Mouse (Mus musculus) lung, embryonic 14.5 days (tissue): ENCODE data around the gene Gcnt2. TPM values are rescaled to one million over a fixed set of nuclear protein-coding genes. Genes with fewer than 3 reads are reported as not detected.
A peak's percentile ranks its signal among the peaks of the same experiment; 100 is the strongest.

Source experiments
- ATAC-seq: fragments of 200-750 bp; cut with Nextera tagmentation; 2 replicates; pipeline ENCODE4 v1.8.0; 2017; ENCODE audit warnings: mild to moderate bottlenecking, moderate TSS enrichment, moderate library complexity; ENCODE audit not compliant: insufficient read depth
- DNase-seq: peaks from one replicate; pipeline ENCODE4 v3.0.0-alpha.2; 2015
- H3K27ac ChIP-seq: fragments of 300-500 bp; sonication (generic); 2 replicates; pipeline ENCODE4 v1.5.1; 2014; ENCODE audit warnings: low read depth, mild to moderate bottlenecking, moderate library complexity
- H3K27me3 ChIP-seq: fragments of 300-500 bp; sonication (generic); 2 replicates; pipeline ENCODE4 v1.6.1; 2014; ENCODE audit warnings: low read length, control low read depth; ENCODE audit not compliant: insufficient read depth
- H3K36me3 ChIP-seq: fragments of 300-500 bp; sonication (generic); 2 replicates; pipeline ENCODE4 v1.6.1; 2014; ENCODE audit warnings: control low read depth; ENCODE audit not compliant: insufficient read depth
- H3K4me1 ChIP-seq: fragments of 300-500 bp; sonication (generic); 2 replicates; pipeline ENCODE4 v1.6.1; 2014; ENCODE audit warnings: antibody characterized with exemption, control low read depth; ENCODE audit not compliant: insufficient read depth
- H3K4me2 ChIP-seq: fragments of 300-500 bp; sonication (generic); 2 replicates; pipeline ENCODE4 v1.6.1; 2014; ENCODE audit warnings: mild to moderate bottlenecking
- H3K4me3 ChIP-seq: fragments of 300-500 bp; sonication (generic); 2 replicates; pipeline ENCODE4 v1.5.1; 2014; ENCODE audit warnings: low read depth, low read length
- H3K9ac ChIP-seq: fragments of 300-500 bp; sonication (generic); 2 replicates; pipeline ENCODE4 v1.6.1; 2014
- H3K9me3 ChIP-seq: fragments of 300-500 bp; sonication (generic); 2 replicates; pipeline ENCODE4 v1.6.1; 2016; ENCODE audit warnings: low read depth, low read length, control low read depth
- CTCF ChIP-seq: IDR thresholded peaks from 2 replicates; pipeline ENCODE4 v1.5.1; 2016; ENCODE audit warnings: antibody characterized with exemption, low read depth
- WGBS: fragments of 180-500 bp; shearing (Covaris S2); extraction: QIAGEN DNeasy Blood & Tissue Kit; methylation state at CpG from one replicate; pipeline ENCODE4 v1.1.7; 2014; 5-methylcytosine and 5-hydroxymethylcytosine counted together
- polyA plus RNA-seq: library from polyadenylated mRNA; unstranded; fragments of >200 nt; fragmentation: Nextera tagmentation; extraction: Ambion mirVana; gene quantifications from 2 replicates; pipeline ENCODE4 v1.2.1, GENCODE M21; 2014

Gcnt2 gene
- polyA plus RNA-seq, 1 experiment from 2014 or later, result 2.5 TPM

DNA sequence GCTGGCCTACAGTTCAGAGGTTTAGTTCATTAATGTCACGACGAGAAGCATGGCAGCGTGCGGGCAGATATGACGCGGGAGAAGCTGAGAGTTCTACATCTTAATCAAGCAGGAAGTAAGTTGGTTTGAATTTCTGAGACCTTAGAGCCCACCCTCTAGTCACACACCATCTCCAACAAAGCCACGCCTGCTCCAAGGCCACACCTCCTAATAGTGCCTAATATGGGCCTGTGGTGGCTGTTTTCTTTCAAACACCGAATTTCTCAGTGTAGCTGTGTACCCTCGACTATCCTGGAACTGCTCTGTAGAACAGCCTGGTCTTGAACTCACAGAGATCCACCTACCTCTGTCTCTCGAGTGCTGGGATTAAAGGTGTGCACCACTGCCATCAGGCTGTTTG, 108.1 kb downstream of the Gcnt2 start:
- Histone ChIP-seq H3K36me3 (no peaks in the 10 kb centered on the region), H3K9me3 (no peaks in the 10 kb centered on the region), H3K27me3 (no peaks in the 10 kb centered on the region), H3K4me3 (no peak overlapping the region), H3K9ac (no peak overlapping the region), H3K27ac (no peak overlapping the region), H3K4me1 (no peaks in the 10 kb centered on the region), H3K4me2 (no peak overlapping the region)
- ATAC-seq (no peak), DNase-seq (no peak)
- no peak for TF ChIP-seq CTCF
- WGBS, result 86% methylated on average over 10 of the region's 10 CpGs

- DNase-seq (no peak), ATAC-seq (no peak)
- no peak for TF ChIP-seq CTCF
- no peak overlapping the region for H3K9ac ChIP-seq
- no peak overlapping the region for H3K4me2 ChIP-seq
- H3K4me3 ChIP-seq, result no peak overlapping the region
- no peaks in the 10 kb centered on the region for H3K9me3 ChIP-seq
- 60% methylated on average over 5 of the region's 5 CpGs for WGBS
- no peaks in the 10 kb centered on the region for H3K27me3 ChIP-seq
- H3K36me3 ChIP-seq, result no peaks in the 10 kb centered on the region
- H3K4me1 ChIP-seq, result no peaks in the 10 kb centered on the region
- H3K27ac ChIP-seq, result no peak overlapping the region
Measured at GRCm38 (mm10) chr13:40968564-40968963, 109.0 kb downstream of the Gcnt2 start.

DNA sequence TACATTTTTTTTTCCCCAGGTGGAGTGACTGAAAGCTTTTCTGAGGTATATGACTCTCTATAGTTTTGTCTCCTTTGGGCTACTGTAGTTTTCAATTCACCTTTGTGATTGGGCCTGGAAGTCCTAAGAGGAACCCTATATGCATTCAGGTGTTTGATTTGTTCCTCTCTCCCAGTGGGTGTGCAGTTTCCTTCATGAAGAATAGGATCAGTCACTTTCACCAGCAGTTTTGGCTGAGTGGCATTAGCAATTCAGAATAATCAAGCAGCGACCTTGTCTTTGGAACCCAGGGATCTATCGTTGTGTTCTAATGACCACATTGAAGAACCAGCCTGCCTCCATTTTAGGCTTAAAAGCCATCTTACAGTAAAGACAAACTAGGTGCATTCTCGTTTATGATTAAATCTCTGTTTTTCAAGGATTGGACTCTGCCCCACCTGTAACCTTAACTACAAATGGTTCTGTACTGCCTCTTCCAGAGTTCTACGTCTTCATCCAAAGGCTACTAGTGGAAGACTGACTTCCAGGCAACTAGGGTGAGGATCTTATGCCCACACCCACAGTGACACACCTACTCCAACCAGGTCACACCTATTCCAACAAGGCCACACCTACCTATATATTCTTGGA, 110.3 kb downstream of the Gcnt2 start:
- WGBS, result 89% methylated on average over 4 of the region's 4 CpGs
- DNase-seq (no peak), ATAC-seq (no peak)

GRCm38 (mm10) chr13:40971261-40971660, 111.7 kb downstream of the Gcnt2 start:
- H3K4me2 ChIP-seq, result no peak overlapping the region
- no peaks in the 10 kb centered on the region for H3K4me1 ChIP-seq
- no peaks in the 10 kb centered on the region for H3K27me3 ChIP-seq
- no peak overlapping the region for H3K9ac ChIP-seq
- DNase-seq, result no peak
- no peaks in the 10 kb centered on the region for H3K9me3 ChIP-seq
- no peaks in the 10 kb centered on the region for H3K36me3 ChIP-seq
- TF ChIP-seq CTCF, result no peak
- H3K27ac ChIP-seq, result no peak overlapping the region
- H3K4me3 ChIP-seq, result no peak overlapping the region
- 68% methylated on average over 5 of the region's 5 CpGs for WGBS
- no peak for ATAC-seq

More for the DNA sequence above, 110.3 kb downstream of the Gcnt2 start:
- Histone ChIP-seq H3K36me3 (no peaks in the 10 kb centered on the region), H3K9me3 (no peaks in the 10 kb centered on the region), H3K9ac (no peak overlapping the region), H3K27me3 (no peaks in the 10 kb centered on the region), H3K4me3 (no peak overlapping the region), H3K4me1 (no peaks in the 10 kb centered on the region), H3K27ac (no peak overlapping the region), H3K4me2 (no peak overlapping the region)
- TF ChIP-seq CTCF, result no peak

DNA sequence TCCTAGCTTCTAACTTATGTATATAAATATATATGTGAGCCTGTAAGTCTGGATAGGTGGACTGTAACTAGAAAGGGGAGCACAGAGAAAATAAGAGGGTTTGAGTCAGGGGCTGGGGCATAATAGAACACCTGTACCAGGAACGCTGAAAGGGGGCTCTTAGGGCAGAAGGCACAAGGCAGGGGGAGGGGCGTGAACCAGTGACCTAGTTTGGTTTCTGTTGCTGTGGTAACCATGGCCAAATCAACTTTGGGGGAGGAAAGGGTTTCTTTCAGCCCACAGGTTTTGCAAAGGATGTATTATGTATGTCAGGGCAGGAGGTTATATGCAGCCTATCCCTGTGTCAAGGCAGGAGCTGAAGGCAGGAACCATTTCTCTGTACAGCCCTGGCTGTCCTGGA, 112.3 kb downstream of the Gcnt2 start:
- no peak overlapping the region for H3K9ac ChIP-seq
- 93% methylated on average over 2 of the region's 2 CpGs for WGBS
- no peaks in the 10 kb centered on the region for H3K27me3 ChIP-seq
- H3K4me2 ChIP-seq, result no peak overlapping the region
- H3K36me3 ChIP-seq, result no peaks in the 10 kb centered on the region
- TF ChIP-seq CTCF, result no peak
- H3K27ac ChIP-seq, result no peak overlapping the region
- H3K4me1 ChIP-seq, result no peaks in the 10 kb centered on the region
- DNase-seq (no peak), ATAC-seq (no peak)
- no peaks in the 10 kb centered on the region for H3K9me3 ChIP-seq
- H3K4me3 ChIP-seq, result no peak overlapping the region

DNA sequence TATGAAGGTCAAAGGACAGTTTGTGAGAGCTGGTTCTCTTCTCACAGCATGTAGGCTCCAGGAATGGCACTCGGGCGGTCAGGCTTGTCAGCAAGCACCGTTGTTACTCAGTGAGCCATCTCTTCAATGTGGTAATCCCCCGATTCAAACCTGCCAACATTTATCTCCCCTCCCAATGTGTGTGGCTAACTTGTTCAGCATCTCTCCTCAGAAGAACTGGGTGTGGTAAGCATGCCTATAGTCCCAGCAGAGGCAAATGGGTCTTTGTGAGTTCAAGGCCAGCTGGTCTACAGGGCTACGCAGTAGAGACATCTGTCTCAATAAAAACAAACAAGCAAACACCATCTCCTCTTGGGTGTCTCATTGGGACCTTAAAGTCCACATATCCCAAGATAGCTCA, 113.4 kb downstream of the Gcnt2 start:
- 87% methylated on average over 5 of the region's 5 CpGs for WGBS
- Histone ChIP-seq H3K4me3 (no peak overlapping the region), H3K27ac (no peak overlapping the region), H3K9me3 (no peaks in the 10 kb centered on the region), H3K9ac (no peak overlapping the region), H3K27me3 (no peaks in the 10 kb centered on the region), H3K4me2 (no peak overlapping the region), H3K4me1 (no peaks in the 10 kb centered on the region), H3K36me3 (no peaks in the 10 kb centered on the region)
- TF ChIP-seq CTCF, result no peak
- DNase-seq (no peak), ATAC-seq (no peak)

GRCm38 (mm10) chr13:40977609-40978008, 118.1 kb downstream of the Gcnt2 start:
- no peak overlapping the region for H3K9ac ChIP-seq
- peak; percentile 71 for TF ChIP-seq CTCF
- H3K9me3 ChIP-seq, result no peaks in the 10 kb centered on the region
- WGBS, result 23% methylated on average over 7 of the region's 7 CpGs
- H3K36me3 ChIP-seq, result no peaks in the 10 kb centered on the region
- H3K27ac ChIP-seq, result no peak overlapping the region
- DNase-seq (peak; percentile 69), ATAC-seq (no peak)
- no peaks in the 10 kb centered on the region for H3K27me3 ChIP-seq
- H3K4me3 ChIP-seq, result no peak overlapping the region
- H3K4me2 ChIP-seq, result no peak overlapping the region
- no peaks in the 10 kb centered on the region for H3K4me1 ChIP-seq

GRCm38 (mm10) chr13:40978652-40979051, 119.1 kb downstream of the Gcnt2 start:
- Histone ChIP-seq H3K27ac (no peak overlapping the region), H3K4me1 (no peaks in the 10 kb centered on the region), H3K9me3 (no peaks in the 10 kb centered on the region), H3K36me3 (no peaks in the 10 kb centered on the region), H3K27me3 (no peaks in the 10 kb centered on the region), H3K9ac (no peak overlapping the region), H3K4me3 (no peak overlapping the region), H3K4me2 (no peak overlapping the region)
- 61% methylated on average over 4 of the region's 4 CpGs for WGBS
- DNase-seq (peak; percentile 17), ATAC-seq (no peak)
- TF ChIP-seq CTCF, result no peak
